Mouse (Mus musculus) gastrocnemius, postnatal 14 days (tissue): ENCODE measurements around the gene Sf1. TPM values are rescaled to one million over a fixed set of nuclear protein-coding genes. Genes with fewer than 3 reads are reported as not detected.

Experiments used
- DNase-seq: peaks from one replicate; pipeline ENCODE4 v3.0.0; 2021; ENCODE audit warnings: mixed read lengths
- intact Hi-C: fragments of 180-260 bp; cut with DNase I; formaldehyde crosslinking; loops from one replicate; pipeline ENCODE4 v1.15.1; 2025; ENCODE audit warnings: low total_unique reads
- total RNA-seq, 2 experiments: library from RNA; stranded (reverse); gene quantifications; 2 replicates each; pipeline ENCODE4 v1.2.3; 2021

Sf1 gene
- total RNA-seq, 2 experiments from 2014 or later, result 75.1 to 80.9 TPM

GRCm38 (mm10) chr19:6390251-6390650 lies 26.8 kb downstream of the Sf1 start:
- intact Hi-C loops, result no loop called here

GRCm38 (mm10) chr19:6392743-6393393 lies 29.4 kb downstream of the Sf1 start:
- intact Hi-C loops, result no loop called here
- no peak for DNase-seq

More at GRCm38 (mm10) chr19:6390251-6390650, 26.8 kb downstream of the Sf1 start:
- DNase-seq, result no peak

GRCm38 (mm10) chr19:6393637-6394036 lies 30.1 kb downstream of the Sf1 start:
- intact Hi-C loops, result no loop called here
- no peak for DNase-seq

GRCm38 (mm10) chr19:6396237-6396636 lies 32.7 kb downstream of the Sf1 start:
- peak; percentile 3 for DNase-seq

GRCm38 (mm10) chr19:6397582-6398249 lies 34.2 kb downstream of the Sf1 start:
- DNase-seq, result no peak
- intact Hi-C loops, result no loop called here

More at GRCm38 (mm10) chr19:6396237-6396636, 32.7 kb downstream of the Sf1 start:
- intact Hi-C loops, result no loop called here

GRCm38 (mm10) chr19:6398447-6399284 lies 35.2 kb downstream of the Sf1 start:
- intact Hi-C loops, result no loop called here

GRCm38 (mm10) chr19:6399285-6400095 lies 36.0 kb downstream of the Sf1 start, which contains the start of gene Rasgrp2:
Rasgrp2 (plus strand) TSS chr19:6399340.
- peak; percentile 68 for DNase-seq
- intact Hi-C loops, result no loop called here

More at GRCm38 (mm10) chr19:6398447-6399284, 35.2 kb downstream of the Sf1 start:
- peak; percentile 81 for DNase-seq

GRCm38 (mm10) chr19:6400096-6401086 lies 36.9 kb downstream of the Sf1 start:
- intact Hi-C loops, result no loop called here
- no peak for DNase-seq

GRCm38 (mm10) chr19:6401131-6401815 lies 37.8 kb downstream of the Sf1 start:
- intact Hi-C loops, result no loop called here
- peak; percentile 85 for DNase-seq

- intact Hi-C loops, result no loop called here
- DNase-seq, result no peak
Measured at GRCm38 (mm10) chr19:6401951-6402350, 38.5 kb downstream of the Sf1 start.

- intact Hi-C loops, result no loop called here
- DNase-seq, result no peak
Measured at GRCm38 (mm10) chr19:6403869-6404268, 40.4 kb downstream of the Sf1 start.

- no peak for DNase-seq
- intact Hi-C loops, result no loop called here
Measured at GRCm38 (mm10) chr19:6405433-6405832, 41.9 kb downstream of the Sf1 start.

GRCm38 (mm10) chr19:6407109-6407508 lies 43.6 kb downstream of the Sf1 start:
- no peak for DNase-seq
- intact Hi-C loops, result no loop called here

- intact Hi-C loops, result no loop called here
- DNase-seq, result no peak
Measured at GRCm38 (mm10) chr19:6407816-6408510, 44.5 kb downstream of the Sf1 start.

GRCm38 (mm10) chr19:6408749-6409148 lies 45.3 kb downstream of the Sf1 start:
- no peak for DNase-seq
- intact Hi-C loops, result no loop called here

- intact Hi-C loops, result no loop called here
- DNase-seq, result no peak
Measured at GRCm38 (mm10) chr19:6409176-6409575, 45.7 kb downstream of the Sf1 start.

- intact Hi-C loops, result no loop called here
- DNase-seq, result no peak
Measured at GRCm38 (mm10) chr19:6409936-6410335, 46.4 kb downstream of the Sf1 start.
